Mouse (Mus musculus): ENCODE measurements around the gene Fam222a. TPM values are rescaled to one million over a fixed set of nuclear protein-coding genes. Genes with fewer than 3 reads are reported as not detected.

Gene Fam222a
- total RNA-seq, 2 experiments from 2014 or later = 2.9 TPM; not detected in 1

DNA sequence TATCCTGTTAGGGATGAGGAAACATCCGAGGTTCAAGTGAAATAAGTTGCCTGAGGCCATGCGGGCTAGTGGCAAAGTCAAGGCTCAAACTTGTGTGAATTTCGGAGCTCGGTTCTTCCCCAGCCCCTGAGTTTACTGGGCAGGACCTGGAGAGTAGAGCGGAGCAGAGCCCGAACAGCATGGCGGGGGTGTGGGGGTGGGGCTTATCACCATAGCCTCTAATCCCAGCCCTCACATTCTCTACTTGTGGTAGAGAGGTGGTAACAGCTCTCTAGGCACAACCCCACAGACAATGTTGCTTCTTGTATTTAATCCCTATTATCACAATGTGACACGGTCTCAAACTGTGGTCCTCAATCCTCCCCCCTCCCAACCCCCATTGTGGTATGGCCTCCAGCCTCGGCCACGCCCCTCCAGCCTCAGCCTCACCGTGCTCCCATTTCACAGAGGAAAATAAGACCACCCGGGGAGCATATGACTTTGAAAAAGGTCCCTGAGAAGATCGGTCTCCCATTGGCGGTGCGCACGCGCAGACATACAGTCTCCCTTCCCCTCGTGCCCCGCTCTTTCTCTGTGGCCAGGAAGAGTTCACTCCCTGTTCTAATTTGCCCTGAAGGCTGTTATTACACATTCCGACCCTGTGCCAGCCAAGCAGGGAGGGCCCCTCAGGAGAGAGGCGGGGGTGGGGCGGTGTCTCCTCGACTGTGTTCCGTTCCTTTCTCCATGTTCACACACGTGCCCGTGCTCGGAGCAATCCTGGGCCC is 79.6 kb downstream of the Fam222a start:
- ATAC-seq (replicated peaks; ENCODE audit: low FRiP score, poor library complexity, severe bottlenecking) = no peak

DNA sequence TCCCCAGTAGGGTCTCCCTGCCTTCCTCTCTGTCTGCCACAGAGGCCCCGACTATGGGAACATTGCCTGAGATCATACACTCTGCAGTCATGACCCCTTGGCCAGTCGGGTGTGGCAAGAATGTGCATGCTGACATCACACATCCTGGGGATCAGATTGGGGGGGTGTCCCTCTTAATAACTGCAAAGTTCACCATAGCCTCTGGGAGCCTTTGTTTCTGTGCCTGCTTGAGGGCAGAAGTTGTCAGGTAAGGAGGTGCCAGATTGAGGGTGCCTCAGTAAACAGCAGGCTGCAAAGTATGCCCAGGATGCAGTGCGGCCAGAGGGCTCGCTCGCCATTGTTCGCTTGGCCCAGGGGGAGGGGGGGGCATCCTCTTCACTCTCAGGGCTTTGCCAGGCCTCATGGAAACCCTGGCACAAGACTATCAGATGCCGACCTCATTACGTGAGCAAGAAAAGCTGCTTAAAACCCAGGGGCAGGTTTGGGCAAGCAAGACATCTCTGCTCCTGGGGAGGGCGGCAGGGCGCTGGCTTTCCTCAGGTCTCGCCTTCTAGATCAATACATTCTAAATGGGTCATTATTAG is 81.0 kb downstream of the Fam222a start:
- no peak for ATAC-seq (replicated peaks; ENCODE audit: low FRiP score, poor library complexity, severe bottlenecking)

DNA sequence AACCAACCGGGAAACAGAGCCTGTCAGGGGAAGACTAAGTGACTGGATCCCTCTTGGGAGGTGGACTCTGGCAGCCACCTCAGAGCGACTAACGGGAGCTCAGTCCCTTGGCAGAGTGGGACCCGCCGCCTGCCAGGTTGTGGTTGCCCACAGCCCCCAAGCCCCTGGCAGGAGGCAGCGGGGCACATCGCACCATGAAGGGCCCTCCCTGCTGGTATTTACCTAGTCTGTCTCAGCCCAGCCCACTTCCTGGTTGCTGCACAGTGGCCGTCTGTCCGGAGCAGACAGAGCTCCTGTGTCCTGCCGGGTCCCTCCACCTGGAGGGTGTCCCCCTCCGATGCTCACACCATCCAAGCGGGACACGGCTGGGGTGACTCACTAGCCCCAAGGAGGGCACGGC is 83.2 kb downstream of the Fam222a start:
- ATAC-seq (replicated peaks; ENCODE audit: low FRiP score, poor library complexity, severe bottlenecking) = no peak

DNA sequence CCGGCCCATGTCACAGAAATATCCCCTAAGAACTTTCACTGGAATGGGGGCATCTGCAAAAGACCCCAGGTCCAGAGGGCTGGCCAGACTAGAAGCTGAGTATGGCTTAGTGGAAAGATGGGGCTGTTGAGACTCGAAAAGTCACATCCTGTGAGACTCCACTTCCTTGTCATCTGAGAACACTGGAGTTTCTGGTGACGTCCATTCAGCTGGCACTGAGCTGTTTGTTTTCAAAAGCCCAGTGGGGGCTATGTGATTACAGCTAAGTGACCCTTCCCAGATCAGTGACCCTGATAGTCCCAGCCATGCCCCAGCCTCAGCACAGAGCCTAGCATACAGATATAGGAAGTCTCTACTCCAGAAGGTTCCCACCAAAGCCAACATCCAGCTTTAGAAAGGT is 83.6 kb downstream of the Fam222a start:
- ATAC-seq (replicated peaks; ENCODE audit: low FRiP score, poor library complexity, severe bottlenecking) = no peak

DNA sequence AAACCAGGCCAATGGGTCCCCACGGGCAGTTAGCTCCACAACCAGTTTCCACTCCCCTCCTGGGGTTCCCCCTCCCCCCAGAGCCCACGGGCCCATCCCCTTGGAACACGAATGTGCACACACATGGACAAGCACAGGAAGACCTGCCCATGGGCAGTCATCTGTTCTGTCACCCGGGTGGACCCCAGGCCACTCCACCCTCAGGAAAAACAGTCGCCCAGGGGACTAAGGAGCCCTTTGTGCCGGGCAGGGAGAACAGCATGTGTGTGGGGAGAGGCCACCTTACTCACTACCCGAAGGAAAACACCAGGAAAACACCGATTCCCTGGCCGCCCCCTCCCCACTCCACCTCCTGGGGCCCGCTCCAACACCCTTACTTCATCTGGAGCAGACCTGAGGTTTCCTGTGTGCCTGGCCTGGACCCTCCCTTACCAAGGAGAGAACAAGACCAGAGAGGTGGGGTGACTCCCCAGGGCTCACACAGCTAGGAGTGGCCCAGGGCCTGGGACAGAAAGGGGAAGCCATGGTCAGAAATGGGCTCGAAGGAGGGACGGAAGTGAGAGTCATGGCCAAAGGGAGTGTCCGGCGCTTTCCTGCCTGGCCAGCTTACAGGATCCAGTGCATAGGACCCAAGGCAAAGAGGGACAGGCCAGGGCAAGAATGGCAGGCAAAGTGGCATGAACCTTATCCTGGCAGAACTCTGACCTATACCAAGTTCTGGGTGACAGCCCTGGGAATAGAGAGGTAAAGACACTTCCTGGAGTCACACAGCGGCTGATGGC is 86.0 kb downstream of the Fam222a start:
- no peak for ATAC-seq (replicated peaks; ENCODE audit: low FRiP score, poor library complexity, severe bottlenecking)

DNA sequence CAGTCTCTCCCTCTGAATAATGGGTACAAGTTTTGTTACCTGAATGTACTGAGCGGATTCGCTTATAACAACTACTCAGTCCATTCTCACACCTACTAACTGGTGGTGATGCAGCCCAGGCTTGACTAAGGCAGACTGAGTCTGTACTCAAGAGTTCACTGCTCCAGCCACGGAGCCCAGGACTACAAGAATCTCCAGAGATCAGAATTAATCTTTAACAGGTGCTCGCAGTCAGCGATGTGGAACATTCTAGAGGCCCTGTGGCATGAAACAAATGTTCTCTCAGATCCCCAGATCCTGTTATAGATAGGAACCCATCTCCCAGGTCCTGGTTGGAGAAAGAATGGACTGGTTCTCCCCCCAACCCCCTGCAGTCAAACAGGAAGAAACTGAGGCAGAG is 87.9 kb downstream of the Fam222a start:
- no peak for ATAC-seq (replicated peaks; ENCODE audit: low FRiP score, poor library complexity, severe bottlenecking)

DNA sequence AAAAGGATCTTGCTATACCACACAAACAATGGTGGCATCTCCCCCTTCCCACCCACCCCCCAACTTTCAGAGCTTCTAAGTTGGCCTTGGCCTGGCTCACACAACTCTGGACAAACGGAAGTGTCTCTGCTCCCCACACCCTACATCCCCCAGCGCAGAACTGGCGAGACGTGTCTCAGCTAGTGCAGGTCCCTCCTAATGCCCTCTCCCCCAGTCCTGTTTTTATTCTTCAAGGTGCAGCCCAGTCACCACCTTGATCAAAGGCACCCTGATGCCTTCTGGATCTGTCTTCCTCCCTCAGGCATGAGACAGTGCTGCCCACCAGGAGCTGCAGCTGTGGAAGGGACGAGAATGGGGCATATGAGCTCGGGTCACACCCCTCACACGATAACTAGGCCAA is 88.5 kb downstream of the Fam222a start:
- no peak for ATAC-seq (replicated peaks; ENCODE audit: low FRiP score, poor library complexity, severe bottlenecking)

DNA sequence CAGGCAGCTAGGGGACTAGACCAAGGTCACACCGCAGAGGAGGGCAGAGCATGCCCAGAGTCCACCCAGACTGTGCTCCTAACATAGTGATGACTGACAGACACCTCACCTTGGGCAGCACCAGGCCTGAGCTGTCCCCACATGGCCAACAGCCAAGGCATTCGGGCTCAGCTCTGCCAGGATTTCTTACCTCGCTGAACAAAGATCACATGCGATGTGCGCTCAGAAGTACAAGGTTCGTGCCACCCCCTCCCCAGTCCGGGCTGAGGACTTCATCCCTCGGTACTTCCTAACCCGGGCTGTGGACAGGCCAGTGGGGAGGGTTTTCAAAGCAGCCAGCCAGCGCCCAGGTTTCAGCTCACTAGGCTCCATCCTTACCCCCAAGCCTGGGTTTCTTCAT is 89.6 kb downstream of the Fam222a start:
- no peak for ATAC-seq (replicated peaks; ENCODE audit: low FRiP score, poor library complexity, severe bottlenecking)

DNA sequence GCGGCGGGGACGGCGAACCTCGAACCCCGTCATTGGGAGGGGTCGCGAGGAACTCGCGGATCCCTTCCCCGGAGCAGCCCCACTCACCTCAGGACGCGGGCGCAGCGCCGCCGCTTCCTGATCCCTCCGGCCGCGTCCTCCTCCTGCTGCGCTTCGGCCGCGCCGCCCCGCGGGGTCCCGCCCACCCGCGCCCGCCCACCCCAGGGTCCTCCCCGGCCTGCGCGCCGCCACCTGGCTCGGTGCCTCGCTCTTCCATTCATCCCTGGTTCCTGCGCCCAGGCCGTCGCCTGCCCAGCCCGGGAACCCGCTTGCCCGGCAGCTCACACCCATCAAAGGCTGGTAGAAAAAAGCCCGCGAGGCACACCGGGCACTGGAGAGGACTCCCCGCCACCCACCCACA is 90.4 kb downstream of the Fam222a start, which contains the start of gene Trpv4:
TSS of gene Trpv4 (minus strand) at position 167 of the 400 bp plus-strand sequence.
- ATAC-seq (replicated peaks; ENCODE audit: low FRiP score, poor library complexity, severe bottlenecking) = no peak

DNA sequence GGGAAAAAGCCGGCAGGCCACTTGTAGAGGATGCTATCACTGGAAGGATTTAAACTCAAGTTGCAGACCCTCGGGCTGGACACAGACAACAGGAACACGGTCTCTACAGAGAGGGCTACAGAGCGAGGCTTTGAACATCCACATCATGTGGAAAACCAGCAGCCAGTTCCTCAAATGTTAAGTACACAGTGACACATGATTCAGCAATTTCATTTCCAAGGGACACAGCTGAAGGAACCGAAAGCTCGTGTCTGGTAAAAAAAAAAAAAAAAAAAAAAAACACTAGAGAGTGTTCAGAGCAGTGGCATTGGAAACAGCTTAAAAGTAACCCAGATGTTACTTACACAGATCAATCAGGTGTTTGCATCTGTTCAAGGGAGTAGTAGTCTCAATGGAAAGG is 93.2 kb downstream of the Fam222a start:
- ATAC-seq (replicated peaks; ENCODE audit: low FRiP score, poor library complexity, severe bottlenecking) = no peak

Other genes starting within 250 kb of the Fam222a start
- gene Kctd10, start 187.5 kb upstream of the Fam222a start, total RNA-seq (2015; ENCODE audit: low replicate concordance) = 5.0 and 10.5 TPM in 2 replicates
- 11.4 and 12.7 TPM in 2 replicates for gene Kctd10, start 187.5 kb upstream of the Fam222a start, total RNA-seq (2017; ENCODE audit: low replicate concordance)
- 19.3 and 27.0 TPM in 2 replicates for gene Ube3b, start 187.4 kb upstream of the Fam222a start, total RNA-seq (2015; ENCODE audit: low replicate concordance)
- gene Ube3b, start 187.4 kb upstream of the Fam222a start, total RNA-seq (2017; ENCODE audit: low replicate concordance) = 12.9 and 21.7 TPM in 2 replicates
- gene Mmab, start 124.0 kb upstream of the Fam222a start, total RNA-seq (2015; ENCODE audit: low replicate concordance) = 1.1 and 1.7 TPM in 2 replicates
- gene Mmab, start 124.0 kb upstream of the Fam222a start, total RNA-seq (2017; ENCODE audit: low replicate concordance) = 1.1 and 3.3 TPM in 2 replicates
- 2.9 TPM in 1 of 2 replicates, not detected in the other for gene Mvk, start 123.7 kb upstream of the Fam222a start, total RNA-seq (2015; ENCODE audit: low replicate concordance)
- not detected in 2 replicates for gene Mvk, start 123.7 kb upstream of the Fam222a start, total RNA-seq (2017; ENCODE audit: low replicate concordance)
- gene Trpv4, start 90.4 kb downstream of the Fam222a start, total RNA-seq (2015; ENCODE audit: low replicate concordance) = not detected in 2 replicates
- 1.5 TPM in 1 of 2 replicates, not detected in the other for gene Trpv4, start 90.4 kb downstream of the Fam222a start, total RNA-seq (2017; ENCODE audit: low replicate concordance)
- 103 and 104 TPM in 2 replicates for gene Gltp, start 123.0 kb downstream of the Fam222a start, total RNA-seq (2015; ENCODE audit: low replicate concordance)
- gene Gltp, start 123.0 kb downstream of the Fam222a start, total RNA-seq (2017; ENCODE audit: low replicate concordance) = 42.0 and 54.4 TPM in 2 replicates
- gene Tchp, start 139.7 kb downstream of the Fam222a start, total RNA-seq (2015; ENCODE audit: low replicate concordance) = 2.2 and 19.7 TPM in 2 replicates
- gene Tchp, start 139.7 kb downstream of the Fam222a start, total RNA-seq (2017; ENCODE audit: low replicate concordance) = 12.5 and 23.8 TPM in 2 replicates
- gene Ankrd13a, start 206.7 kb downstream of the Fam222a start, total RNA-seq (2015; ENCODE audit: low replicate concordance) = 113 and 121 TPM in 2 replicates
- gene Ankrd13a, start 206.7 kb downstream of the Fam222a start, total RNA-seq (2017; ENCODE audit: low replicate concordance) = 124 and 147 TPM in 2 replicates
- gene Git2, start 207.5 kb downstream of the Fam222a start, total RNA-seq (2015; ENCODE audit: low replicate concordance) = 57.0 and 59.5 TPM in 2 replicates
- 51.1 and 56.1 TPM in 2 replicates for gene Git2, start 207.5 kb downstream of the Fam222a start, total RNA-seq (2017; ENCODE audit: low replicate concordance)